Mouse (Mus musculus): ENCODE results near the gene Mdfic. TPM values are rescaled to one million over a fixed set of nuclear protein-coding genes. Genes with fewer than 3 reads are reported as not detected.
"Not testable (repeated sequence)": the region's sequence is repeated elsewhere in the genome, so short reads cannot be mapped to it uniquely, and the experiment has no call there.

The Mdfic gene
- total RNA-seq (2015) (22.0 and 23.3 TPM in 2 replicates), total RNA-seq (2017) (24.2 and 25.8 TPM in 2 replicates)

DNA sequence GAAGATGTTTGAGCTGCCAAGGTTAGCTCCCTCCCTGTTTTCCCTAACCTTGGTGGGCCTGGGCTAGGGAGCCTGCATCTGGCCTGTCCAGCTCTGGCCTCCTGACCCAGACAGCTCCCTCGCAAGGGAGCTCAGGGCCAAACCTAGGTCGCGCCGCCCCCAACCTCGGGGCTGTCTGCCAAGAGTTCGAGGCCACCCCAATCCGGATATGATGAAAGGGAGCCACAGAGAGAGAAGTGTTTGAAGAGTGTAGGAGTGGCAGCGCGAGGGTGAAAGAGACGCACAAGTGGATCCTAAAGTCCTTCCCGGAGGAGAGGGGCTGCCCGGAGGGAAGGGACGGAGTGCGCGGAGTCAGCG is at the start of gene Mdfic:
Gene Mdfic, plus strand, starts transcription at position 201 of the 357 bp plus-strand sequence.
- ATAC-seq (ENCODE audit: poor library complexity, severe bottlenecking): peak; percentile 62

DNA sequence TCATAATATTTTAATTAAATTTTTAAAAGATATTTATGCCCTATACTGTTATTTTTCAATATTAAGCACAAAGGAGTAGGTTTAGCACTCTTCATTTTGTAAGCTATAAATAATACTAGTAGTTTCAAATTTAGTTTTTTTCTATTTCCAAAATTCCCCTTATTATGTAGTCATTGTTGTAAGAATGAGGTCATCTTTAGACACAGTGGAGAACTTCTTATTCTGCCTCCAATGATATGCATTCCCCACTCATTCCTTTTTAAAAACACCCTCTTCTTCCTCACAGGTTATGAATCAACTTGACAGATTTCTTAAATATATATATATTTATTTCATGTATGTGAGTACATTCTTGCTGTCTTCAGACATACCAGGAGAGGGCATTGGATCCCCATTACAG is 49.1 kb upstream of the Mdfic start:
- no peak for ATAC-seq (ENCODE audit: poor library complexity, severe bottlenecking)

DNA sequence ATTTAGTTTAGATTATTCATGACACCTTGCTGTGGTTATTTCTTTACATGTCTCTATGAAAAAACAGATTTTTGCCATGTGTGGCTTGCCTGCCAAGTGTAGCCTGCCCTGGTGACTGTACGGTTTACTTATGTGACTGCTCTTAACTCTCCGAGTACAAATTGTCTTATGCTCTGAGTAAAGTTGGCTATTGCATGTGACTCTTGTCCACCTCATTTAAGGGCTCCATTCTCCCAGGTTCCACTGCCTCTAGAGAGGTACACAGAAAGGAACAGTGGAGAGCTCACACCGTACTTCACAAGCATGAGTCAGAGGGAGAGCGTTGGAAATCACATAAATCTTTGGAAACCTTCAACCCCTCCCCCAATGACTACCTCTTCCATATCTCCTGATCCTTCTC is 10.4 kb upstream of the Mdfic start:
- no peak for ATAC-seq (ENCODE audit: poor library complexity, severe bottlenecking)

DNA sequence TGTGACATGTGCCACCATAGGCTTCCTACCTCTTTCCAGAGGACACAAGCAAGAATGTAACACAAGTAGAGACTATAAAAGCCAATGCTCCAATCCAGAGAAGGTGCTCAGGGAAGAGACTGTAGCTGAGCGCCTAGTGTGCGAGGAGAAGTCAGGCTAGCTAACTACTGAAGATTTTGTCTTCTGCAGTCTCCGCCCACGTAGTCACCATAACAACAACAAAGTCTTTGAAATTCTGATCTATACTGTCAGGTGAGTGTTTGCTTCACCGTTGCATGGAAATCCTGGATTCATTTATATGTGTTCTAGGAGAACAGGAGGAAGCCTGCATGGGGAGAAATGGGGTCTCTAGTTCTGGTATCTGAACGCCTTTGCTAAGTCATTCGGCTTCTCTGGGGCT is 9.8 kb upstream of the Mdfic start:
- ATAC-seq (ENCODE audit: poor library complexity, severe bottlenecking): no peak

DNA sequence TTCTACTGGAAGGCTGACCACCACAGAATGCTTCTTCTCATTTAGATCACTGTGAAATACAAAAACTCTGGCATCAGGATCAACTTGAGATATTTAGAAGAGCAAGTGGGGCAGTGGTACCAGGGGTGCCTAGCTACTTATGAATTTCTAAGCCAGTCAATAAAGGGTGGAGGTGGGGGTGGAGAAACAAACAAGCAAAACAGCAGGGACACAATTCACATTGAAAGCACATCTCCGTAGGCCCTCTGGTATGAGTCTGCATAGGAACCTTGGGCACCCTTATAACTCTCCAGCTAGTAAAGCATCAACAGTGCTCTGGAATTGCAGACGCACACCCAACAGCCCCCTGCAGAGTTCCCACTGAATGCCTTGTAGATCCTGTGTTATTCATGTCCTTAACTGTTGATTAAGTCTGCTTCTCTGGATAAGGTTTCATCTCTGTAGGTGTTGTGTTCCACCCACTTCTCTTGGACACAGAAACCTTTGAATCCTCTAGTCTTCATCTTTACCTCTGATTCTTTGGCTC is 7.5 kb upstream of the Mdfic start:
- no peak for ATAC-seq (ENCODE audit: poor library complexity, severe bottlenecking)

DNA sequence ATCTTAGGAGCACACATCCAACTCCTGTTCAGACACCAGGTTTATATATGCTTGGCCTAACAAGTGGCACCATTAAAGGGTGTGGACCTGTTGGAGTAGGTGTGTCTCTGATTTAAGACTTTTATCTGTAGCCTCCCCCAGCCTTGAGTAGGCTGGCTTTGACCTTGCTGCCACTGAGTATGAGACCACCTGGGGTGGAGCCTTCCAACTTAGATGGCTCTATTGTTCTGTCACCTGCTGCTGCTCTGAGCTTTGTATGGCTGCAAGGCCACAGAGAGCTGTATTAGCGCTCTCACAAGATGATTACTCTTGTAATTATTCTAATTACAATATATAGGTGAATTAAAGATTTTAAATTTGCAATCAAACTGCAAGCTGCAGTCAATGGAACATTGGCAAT is 6.4 kb upstream of the Mdfic start:
- ATAC-seq (ENCODE audit: poor library complexity, severe bottlenecking): not testable (repeated sequence)

DNA sequence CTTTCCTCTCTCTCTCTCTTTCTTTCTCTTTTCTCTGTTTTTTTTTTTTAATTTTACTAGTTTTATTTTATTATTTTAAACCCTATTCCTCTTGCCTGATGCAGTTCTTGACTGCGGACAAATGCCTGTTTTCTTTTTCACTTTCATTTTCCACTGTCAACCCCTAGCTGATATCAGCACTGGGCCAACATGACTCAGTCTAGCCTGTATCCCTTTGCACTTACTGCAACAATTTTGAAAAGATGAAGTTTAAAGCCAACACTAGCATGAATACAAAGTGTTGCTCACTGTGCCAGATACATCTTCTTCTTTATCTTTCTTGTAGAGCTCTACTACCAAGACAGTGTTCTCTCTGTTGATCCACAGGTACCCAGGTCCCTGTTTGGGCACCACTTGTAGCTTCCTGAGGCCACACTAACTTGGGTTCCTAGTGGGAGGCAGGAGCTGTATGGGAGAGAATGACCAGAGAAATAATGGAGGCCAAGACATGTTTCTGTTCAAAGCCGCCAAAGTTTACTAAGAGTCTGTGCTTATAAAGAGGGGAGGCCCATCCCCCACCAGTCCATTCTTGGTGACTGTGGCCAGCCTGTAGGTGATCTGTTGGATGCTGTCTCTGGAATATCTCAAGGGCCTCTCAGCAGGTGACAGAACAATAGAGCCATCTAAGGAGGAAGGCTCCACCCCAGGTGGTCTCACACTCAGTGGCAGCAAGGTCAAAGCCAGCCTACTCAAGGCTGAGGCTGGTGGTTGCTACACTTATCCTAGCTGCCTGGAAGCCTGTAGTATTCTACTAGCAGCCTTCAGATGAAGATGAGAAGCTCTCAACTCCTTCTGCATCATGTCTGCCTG is 5.2 kb upstream of the Mdfic start:
- ATAC-seq (ENCODE audit: poor library complexity, severe bottlenecking): no peak

DNA sequence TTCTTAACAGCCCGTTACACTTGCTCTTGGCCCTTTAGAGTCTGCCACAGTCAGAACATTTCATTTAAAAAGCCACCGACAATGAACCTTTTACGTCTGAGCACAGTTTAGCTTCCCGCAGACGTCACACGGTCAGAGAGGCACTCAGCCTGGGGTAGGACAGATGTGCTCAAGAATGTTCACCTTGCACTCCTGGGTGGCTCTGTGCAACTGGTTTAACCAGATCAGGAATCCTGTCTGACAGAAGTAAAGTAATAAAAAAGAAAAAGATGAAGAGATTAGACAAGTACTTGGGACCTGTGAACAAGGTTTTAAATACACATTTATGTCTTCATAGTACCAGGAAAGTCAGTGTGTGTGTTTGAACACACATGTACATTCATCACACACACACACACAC is 542 bp upstream of the Mdfic start:
- ATAC-seq (ENCODE audit: poor library complexity, severe bottlenecking): no peak

DNA sequence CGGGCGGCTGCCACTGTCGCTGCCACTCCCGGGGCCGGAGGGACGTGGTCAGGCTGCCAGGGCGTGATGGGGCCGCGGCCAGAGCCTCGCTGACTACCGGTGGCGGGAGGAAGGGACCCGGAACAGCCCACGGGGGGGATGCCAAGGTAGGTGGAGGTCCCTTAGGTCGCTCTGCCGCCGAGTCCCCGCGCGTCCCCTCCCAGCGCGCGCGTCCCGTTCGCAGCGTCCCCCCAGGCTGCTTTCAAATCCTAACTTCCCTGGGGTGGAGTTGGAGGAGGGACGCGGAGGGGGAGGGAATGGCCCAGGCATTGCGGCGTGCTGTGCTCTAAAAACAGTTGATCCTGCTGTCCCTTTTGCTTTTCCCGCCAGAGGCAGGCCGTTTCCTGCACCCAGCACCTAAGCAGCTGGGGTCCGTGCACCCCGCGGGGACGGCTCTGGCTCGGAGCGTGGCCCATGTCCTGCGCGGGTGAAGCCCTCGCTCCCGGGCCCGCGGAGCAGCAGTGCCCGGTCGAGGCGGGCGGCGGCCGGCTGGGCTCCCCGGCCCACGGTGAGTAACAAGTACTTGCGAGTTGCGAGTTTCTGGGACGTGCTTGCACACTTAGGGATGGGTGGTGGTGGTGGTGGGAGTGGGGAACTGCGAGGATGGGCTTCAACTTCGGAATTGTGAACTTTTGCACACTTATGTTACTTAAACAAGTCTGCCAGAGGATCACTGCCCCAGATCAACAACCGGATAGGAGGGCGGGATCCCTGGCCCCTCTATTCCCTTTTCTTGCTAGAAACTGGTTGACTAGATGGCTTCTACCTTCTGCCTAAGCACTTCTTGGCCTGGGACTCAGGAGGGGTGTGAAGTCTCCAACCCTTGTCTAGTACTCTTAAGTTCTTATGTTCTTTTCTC is 606 bp downstream of the Mdfic start:
- peak; percentile 76 for ATAC-seq (ENCODE audit: poor library complexity, severe bottlenecking)

DNA sequence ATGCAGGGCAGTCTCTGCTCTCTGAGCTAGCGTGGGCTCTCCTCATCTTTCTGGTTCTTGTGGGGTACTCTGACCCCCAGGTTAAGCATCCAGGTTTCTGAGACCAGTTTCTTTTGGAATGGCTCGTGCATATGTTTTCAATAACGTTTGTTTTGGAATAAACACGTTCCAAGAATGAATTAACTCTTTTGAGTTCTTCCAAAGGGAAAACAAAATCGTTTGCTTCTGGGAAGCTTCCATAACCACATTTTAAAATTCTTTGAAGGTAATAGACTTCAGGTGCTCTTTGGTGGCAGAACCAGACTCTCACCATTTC is 1.2 kb downstream of the Mdfic start:
- ATAC-seq (ENCODE audit: poor library complexity, severe bottlenecking): no peak

DNA sequence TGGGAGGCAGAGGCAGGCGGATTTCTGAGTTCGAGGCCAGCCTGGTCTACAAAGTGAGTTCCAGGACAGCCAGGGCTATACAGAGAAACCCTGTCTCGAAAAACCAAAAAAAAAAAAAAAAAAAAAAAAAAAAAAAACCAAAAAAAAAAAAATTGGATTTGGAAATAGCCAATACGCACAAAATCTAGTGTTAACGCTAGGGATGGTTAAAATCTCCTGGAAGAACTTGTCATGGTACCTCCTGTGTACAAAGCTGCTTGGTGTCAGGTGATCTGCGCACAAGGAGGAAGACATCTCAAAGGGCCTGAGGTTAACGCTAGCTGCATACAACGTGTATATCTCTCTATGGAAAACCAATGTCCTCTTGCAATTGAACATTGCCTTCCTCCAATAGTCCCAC is 2.2 kb downstream of the Mdfic start:
- not testable (repeated sequence) for ATAC-seq (ENCODE audit: poor library complexity, severe bottlenecking)

DNA sequence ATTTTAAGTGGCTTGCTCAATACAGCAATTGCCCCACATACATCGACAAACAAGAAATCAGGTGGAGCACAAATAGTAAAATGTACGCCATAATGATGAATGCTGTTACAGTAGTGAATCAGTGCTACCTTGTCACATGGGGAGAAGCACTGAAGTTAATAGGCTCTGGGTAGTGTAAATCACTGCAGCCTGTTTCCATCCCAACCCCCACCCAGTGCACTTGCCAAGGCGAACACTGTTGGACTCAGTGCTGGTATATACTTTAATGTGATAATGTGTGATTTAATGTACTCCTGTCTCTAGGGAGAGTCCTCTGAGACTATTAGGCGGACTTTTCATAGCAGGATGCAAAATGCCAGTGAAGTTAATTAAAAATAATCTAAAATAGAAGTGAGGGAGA is 3.8 kb downstream of the Mdfic start:
- ATAC-seq (ENCODE audit: poor library complexity, severe bottlenecking): no peak

DNA sequence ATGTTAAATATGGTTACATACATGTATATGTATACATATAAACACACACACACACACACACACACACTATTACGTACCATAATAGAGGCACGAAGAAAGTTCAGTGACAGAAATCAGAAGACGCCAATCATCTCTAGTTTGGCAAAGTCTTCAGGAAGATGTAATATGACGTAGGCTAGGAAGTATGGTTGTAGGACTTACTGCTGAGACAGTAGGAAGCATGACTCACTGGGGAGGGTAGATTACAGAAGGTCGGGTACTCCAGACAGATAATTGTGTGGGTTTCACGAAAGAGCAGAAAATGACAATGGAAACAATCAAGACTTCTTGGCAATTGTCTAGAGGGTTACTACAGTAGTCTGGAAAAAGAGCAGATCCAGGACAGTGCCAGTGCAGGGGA is 6.0 kb downstream of the Mdfic start:
- ATAC-seq (ENCODE audit: poor library complexity, severe bottlenecking): no peak

DNA sequence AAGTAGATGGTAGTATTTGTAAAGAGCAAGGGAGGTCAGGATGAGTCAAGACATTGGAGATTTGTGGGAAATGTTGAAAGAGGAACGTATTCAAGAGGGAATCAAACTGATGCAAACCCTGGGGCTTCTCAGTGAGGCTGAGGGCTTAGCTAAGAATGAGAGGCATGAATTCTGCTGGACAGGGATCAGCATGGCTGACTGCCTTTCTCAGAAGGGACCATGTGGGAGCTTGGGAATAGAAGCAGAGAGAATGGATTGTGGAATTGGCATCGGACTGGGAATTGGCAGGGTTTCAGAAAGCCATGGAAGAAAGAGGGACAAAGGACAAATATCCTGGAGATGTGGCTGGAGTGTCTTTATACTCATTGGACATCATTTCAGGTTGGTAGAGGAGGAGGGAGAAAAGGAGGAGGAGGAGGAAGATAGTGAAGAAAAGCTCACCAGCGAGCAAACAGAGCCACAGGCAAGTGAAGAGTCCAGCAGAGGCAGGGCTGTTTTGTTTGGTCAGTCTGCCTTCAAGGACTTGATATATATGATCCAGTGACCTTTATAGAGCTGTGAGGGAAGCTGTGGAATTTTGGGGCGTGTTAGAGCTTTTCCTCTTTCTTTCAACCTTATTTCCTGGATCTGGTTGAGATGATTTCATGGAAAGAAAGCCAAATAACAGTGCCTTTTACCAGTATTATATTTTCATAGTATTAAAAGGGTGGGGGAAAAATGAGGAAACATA is 7.4 kb downstream of the Mdfic start:
- peak; percentile 44 for ATAC-seq (ENCODE audit: poor library complexity, severe bottlenecking)

DNA sequence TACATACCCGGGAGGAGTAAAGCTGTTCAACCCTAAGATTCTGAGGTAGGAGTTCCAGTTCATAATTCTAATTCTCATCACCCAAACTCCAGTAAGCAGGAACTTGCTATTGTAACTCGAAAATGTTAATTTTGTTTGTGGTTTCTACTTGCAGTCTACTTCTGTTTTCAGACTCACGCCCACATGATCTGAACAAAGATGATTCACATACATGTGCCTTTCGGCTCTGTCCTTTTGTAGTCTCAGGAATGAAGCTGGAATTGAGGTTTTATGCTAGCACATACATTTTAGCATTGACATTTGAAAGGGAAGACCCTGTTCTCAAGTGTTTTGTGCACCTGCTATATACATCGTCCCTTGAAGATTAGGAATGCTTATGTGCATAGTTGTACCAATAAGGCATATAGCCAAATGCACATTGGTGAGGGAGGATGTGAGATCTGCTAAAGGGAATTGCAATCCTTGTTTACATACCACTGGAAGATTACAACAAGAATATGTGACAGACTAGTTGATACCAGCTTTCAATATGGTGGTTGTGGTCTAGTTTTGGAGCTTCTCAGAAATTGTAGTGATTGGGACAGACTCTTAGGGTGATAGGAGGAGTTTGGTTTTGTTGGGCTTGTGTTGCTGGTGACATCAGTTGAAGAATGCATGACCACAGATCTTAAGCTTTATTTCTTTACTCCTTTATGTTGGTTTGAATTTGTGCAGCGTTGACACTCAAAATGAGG is 8.6 kb downstream of the Mdfic start:
- ATAC-seq (ENCODE audit: poor library complexity, severe bottlenecking): peak; percentile 85

DNA sequence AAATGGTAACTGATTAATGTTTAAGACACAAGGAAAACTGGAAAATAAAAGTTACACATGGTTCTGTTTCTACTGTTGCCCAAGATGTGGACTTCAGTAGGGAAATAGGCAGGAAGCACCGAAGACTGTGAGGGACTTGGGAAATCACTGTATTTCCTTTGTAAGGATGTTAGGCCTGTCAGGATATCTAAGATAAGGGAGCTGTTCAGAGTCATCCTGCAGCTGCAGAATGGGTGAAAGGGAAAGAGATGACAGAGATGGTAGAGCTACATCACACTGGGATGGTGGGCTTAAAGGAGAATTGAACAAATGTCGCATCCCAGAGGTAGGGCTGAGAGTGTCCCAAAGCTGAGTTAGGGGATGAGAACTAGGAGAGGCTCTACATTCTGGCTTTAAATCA is 9.8 kb downstream of the Mdfic start:
- no peak for ATAC-seq (ENCODE audit: poor library complexity, severe bottlenecking)

DNA sequence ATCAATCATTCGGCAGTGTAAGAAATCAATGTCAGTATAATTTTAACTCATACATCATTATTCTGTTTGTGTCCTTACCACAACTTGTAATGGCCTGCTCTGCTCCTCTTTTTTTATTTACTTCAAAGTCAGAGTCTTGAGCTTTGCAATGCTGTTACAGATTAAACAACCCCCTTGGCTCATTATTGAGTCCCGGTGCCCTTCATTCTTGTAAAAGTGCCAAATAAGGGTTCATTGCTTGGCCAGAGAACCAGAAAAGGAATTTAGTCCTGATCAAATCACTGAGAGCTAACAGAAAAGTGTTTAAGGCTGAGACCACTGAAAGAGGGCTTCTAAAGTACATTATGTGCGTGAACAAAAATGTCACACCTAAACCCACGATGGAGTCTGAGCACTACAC is 10.2 kb downstream of the Mdfic start:
- no peak for ATAC-seq (ENCODE audit: poor library complexity, severe bottlenecking)

DNA sequence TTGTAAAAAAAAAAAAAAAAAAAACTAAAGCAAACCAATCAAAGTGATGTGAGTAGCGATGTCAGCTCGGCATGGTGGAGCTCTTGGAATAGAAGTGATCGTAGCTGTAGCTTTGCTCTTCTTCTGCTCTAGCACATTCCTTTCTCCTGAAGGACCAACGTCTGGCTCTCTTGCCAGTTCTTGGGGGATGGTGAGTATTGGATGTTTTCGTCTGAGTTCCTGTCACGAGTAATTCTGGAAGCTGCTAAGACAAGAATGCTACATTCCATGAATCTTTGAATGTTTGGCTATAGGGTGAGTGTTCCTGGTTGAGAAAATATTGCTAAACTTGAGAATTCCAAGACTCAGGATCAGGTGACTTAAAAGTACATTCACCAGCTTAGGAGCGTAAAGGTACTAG is 11.0 kb downstream of the Mdfic start:
- no peak for ATAC-seq (ENCODE audit: poor library complexity, severe bottlenecking)

DNA sequence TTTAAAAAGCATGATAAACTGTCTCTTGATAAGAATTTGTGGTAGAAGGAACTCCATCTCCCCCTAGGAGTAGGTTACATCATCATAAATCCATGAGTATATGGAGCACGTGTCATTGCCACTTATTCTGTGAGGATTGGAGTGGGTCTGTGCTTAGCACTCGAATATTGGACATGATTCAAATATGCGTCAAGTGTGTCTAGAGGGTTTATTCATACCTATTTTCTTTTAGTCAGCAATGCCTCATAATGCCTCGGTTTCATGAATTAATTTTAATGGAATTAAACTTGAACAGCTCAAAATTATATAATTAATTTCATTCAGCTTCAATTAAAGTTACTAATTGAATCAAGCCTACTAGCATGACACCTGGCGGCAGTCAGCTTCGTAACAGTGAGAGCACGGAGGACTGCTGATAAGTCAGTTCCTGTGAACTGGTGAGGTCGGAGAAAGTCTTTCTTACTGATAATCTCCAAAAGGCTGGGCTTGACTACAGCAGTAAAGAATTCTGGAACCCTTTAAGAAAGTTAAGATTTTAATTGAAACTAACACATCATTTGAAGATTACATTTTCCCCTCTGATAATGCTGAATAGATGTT is 17.0 kb downstream of the Mdfic start:
- no peak for ATAC-seq (ENCODE audit: poor library complexity, severe bottlenecking)

DNA sequence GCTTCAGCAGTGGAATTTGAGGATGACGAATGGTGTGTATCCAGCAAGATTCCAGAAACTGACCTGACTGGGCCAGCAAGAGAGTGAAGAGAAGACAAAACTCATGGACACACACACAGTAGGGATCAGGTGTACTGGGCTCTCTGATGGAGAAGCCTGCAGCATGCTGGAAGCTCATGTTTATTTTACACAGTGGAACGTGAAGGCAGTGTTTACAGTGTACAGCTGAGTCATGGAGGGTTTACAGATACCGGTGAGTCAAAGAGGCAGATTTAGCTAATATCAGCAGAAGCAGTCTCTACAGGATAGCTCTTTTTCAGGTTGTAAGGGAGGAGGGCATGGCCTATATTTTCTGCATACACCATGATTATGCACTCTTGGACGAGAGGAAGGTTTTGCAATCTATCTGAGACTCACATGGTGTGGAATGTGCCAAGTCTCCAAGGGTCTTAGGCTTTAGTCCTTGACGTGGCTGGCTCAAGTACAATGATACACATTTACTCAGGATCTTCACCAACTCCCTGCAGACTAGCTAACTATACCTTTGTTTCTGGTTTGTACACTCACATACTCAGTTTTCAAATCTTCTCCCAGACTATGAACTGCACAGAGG is 18.0 kb downstream of the Mdfic start:
- ATAC-seq (ENCODE audit: poor library complexity, severe bottlenecking): no peak

All from megakaryocyte, adult 5-6 weeks (primary cell).